ENCODE assay signal across 17 mouse cellular contexts in the genomic region with DNA sequence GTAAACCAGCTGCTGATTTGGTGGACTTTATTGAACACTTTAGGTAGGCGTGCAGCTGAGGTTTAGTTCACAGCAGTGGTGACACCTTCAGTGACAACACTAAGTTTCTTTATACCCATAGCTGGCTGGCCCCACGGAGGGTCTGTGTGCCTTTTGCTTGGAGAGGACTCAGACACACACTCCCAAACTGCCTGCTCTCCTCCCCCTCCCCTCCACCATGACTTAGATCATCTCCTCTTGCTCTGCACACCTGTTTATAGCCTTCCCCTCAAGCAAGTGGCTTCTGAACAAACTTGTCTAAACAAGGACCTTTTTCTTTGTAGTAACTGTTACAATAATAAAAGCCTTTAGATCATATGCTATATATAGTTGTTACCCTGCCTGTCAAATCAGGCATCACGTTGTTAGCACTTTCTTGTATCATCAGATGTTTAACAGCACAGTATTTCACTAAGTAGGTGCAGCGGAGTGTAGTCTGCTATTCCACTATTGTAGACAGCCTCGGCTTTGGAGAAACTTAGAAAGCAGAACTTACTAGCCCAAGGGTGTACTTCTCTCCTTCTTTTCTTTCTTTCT.
DNase-seq lines count a peak whose midpoint lies in the region; ATAC-seq lines count a peak whose summit lies in the region.
"Had no signal": no experiment of that assay in that cellular context is flagged by ENCODE, and none has a peak within 500 bp of the region (broad histone marks: within the 10 kb centered on the region; RNA-seq: fewer than 3 reads in every experiment).

No protein-coding gene starts in this region.

- intact Hi-C loops in heart, postnatal 14 days (cut with DNase I), result no loop called here

- no peaks in the 10 kb centered on the region for H3K36me3 ChIP-seq in heart, embryonic 15.5 days
- no peaks in the 10 kb centered on the region for H3K36me3 ChIP-seq in limb, embryonic 11.5 days (ENCODE audit: control insufficient read depth, insufficient read depth, low read length)
- H3K36me3 ChIP-seq: forebrain, embryonic 12.5 days; hindbrain, embryonic 10.5 days; neural tube, embryonic 13.5 days had no signal

- no peak overlapping the region for H3K4me3 ChIP-seq in heart, embryonic 15.5 days
- H3K4me3 ChIP-seq in limb, embryonic 11.5 days (ENCODE audit: low read depth, low read length), result no peak overlapping the region
- H3K4me3 ChIP-seq: forebrain, embryonic 12.5 days; hindbrain, embryonic 10.5 days; neural tube, embryonic 13.5 days had no signal

- peak; percentile 53; the same call in 1 of the 2 replicates for ATAC-seq in heart, embryonic 15.5 days (replicated peaks; ENCODE audit: insufficient number of reproducible peaks, insufficient read depth, low FRiP score, low read depth)
- 0 out of 2 replicates have a peak, but pooled peaks have one; percentile 18 for ATAC-seq in limb, embryonic 11.5 days (ENCODE audit: insufficient number of reproducible peaks, low FRiP score, low TSS enrichment, low read depth)

- H3K4me2 ChIP-seq in heart, embryonic 15.5 days, result 0 out of 2 replicates have a peak overlapping the region, but pooled peaks have one; percentile 36
- H3K4me2 ChIP-seq in limb, embryonic 11.5 days (ENCODE audit: low read depth, severe bottlenecking), result no peak overlapping the region
- H3K4me2 ChIP-seq: forebrain, embryonic 12.5 days; liver, embryonic 11.5 days; neural tube, embryonic 13.5 days had no signal

- peak overlapping the region; percentile 96 for H3K27ac ChIP-seq in heart, embryonic 15.5 days
- H3K27ac ChIP-seq in limb, embryonic 11.5 days (replicated peaks; ENCODE audit: low read depth, low read length), result no peak overlapping the region
- H3K27ac ChIP-seq: forebrain, embryonic 12.5 days; hindbrain, embryonic 10.5 days; neural tube, embryonic 13.5 days had no signal

- H3K9me3 ChIP-seq in heart, embryonic 15.5 days (replicated peaks), result no peaks in the 10 kb centered on the region
- no peaks in the 10 kb centered on the region for H3K9me3 ChIP-seq in limb, embryonic 11.5 days (ENCODE audit: control insufficient read depth, low read length)
- H3K9me3 ChIP-seq: forebrain, embryonic 12.5 days; hindbrain, embryonic 10.5 days; neural tube, embryonic 13.5 days had no signal

- 43% methylated on average over 5 of the region's 5 CpGs for WGBS in heart, embryonic 15.5 days
- 69% methylated on average over 5 of the region's 5 CpGs for WGBS in limb, embryonic 11.5 days

- DNase-seq in gastrocnemius, postnatal 10 days, result peak; percentile 3
- DNase-seq in gastrocnemius, postnatal 25 days, result no peak
- DNase-seq in heart, postnatal 14 days, result no peak
- no peak for DNase-seq in limb, embryonic 11.5 days (ENCODE audit: low spot score)
- DNase-seq in thymus, postnatal 14 days, result peak; percentile 64
- no peak for DNase-seq in adrenal gland, postnatal 10 days
- DNase-seq in spleen, adult 18-20 months, result no peak
- DNase-seq: adrenal gland, adult 2 months; cerebellum, postnatal 14 days; kidney, adult 9 months; lung, adult 2 months; lung, postnatal 36 days had no signal

- no peak overlapping the region for H3K9ac ChIP-seq in heart, embryonic 15.5 days
- H3K9ac ChIP-seq in limb, embryonic 11.5 days (ENCODE audit: low read length), result no peak overlapping the region
- H3K9ac ChIP-seq: forebrain, embryonic 12.5 days; neural tube, embryonic 13.5 days had no signal

- H3K27me3 ChIP-seq in heart, embryonic 15.5 days, result no peaks in the 10 kb centered on the region
- no peaks in the 10 kb centered on the region for H3K27me3 ChIP-seq in limb, embryonic 11.5 days (ENCODE audit: control insufficient read depth, insufficient read depth, low read length)
- H3K27me3 ChIP-seq: forebrain, embryonic 12.5 days; neural tube, embryonic 13.5 days had no signal

- H3K4me1 ChIP-seq in heart, embryonic 15.5 days (replicated peaks), result peaks cover 34% of the 10 kb centered on the region
- H3K4me1 ChIP-seq in limb, embryonic 11.5 days (ENCODE audit: control insufficient read depth, insufficient read depth, low read length), result peaks cover 33% of the 10 kb centered on the region

Comparison
In these comparisons a context has a peak if more than half of its experiments do, and no peak if none do; other contexts are left out.
1. DNase-seq: peak in gastrocnemius, postnatal 10 days (single experiment) and thymus, postnatal 14 days (single experiment); none in gastrocnemius, postnatal 25 days (single experiment), heart, postnatal 14 days (0 of 2), limb, embryonic 11.5 days (single experiment), adrenal gland, postnatal 10 days (single experiment) and spleen, adult 18-20 months (0 of 2).